Mouse (Mus musculus): Measurements from ENCODE around the gene F11r.

The F11r gene

DNA sequence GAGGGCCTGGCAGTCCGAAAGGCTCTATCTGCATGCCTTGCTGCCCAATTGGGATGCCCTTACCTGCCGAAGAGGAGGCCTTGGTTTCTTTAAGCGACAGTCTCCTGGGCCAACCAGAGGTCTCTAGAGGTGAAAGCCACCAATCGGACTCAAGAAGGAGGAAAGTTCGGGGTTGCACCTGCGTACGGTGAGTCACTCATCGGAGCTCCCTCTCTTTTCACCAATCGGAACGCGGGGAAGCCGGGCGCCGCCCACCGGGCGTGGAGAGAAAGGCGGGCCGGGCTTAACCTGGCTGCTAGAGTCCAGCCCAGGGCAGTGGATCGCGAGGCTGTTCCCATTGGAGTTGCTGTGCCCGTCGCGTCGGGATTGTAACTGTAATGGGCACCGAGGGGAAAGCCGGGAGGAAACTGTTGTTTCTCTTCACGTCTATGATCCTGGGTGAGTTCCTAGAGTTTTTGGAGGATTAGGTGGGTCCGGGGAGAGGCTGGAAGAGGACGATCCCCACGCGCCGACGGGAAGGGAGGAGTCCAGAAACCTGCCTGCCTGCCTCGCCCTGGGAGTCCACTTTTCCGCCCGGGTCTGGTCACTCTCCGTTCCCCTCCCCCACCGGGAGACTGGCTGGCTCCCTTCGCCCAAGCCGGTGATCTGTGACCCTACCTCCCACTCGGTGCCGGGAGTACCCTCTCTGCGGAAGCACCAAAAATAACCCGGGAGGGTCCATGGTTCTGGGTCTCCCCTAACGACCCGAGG is at the start of gene F11r:
F11r (plus strand) TSS at position 272 of the 750 bp plus-strand sequence.
- peak; percentile 90 for DNase-seq

- DNase-seq: no peak
Observed at GRCm38 (mm10) chr1:171388376-171389102, 48.8 kb upstream of the F11r start, which contains the start of gene Arhgap30. TSS of gene Arhgap30 (plus strand) at chr1:171388954.

GRCm38 (mm10) chr1:171390101-171390500 is 47.2 kb upstream of the F11r start:
- no peak for DNase-seq

DNA sequence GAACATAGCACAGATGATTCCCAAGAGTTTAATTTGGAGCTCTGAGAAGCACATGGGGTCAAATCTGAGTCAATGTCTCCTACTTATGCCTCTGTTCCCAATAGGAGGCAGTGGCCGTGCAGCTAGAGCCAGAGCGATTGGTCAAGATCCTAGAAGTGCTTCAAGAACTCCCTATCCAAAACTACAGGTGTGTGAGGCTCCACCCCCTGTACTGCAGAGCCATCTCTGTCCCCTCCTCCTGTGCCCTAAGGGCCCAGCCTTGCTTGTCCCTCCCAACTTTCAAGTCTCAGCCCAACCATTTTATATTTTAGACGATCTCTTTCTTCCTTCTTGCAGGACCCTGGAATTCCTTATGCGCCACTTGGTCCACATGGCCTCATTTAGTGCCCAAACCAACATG is 35.5 kb upstream of the F11r start:
- DNase-seq: no peak

DNA sequence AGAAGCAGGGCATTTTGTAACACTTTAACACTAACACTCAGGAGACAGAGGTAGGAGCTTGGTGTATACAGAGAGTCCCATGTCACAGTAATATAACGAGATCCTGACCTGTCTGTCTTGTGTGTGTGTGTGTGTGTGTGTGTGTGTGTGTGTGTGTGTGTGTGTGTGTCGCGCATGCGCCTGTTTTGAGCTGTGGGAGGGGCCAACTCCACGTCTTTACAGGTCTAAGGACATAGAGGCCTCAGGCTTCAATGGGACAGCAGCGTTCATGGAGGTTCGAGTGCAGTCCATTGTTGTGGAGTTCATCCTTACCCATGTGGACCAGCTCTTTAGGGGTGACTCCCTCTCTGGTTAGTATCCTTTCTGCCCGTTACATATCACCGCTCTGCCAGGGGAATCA is 34.3 kb upstream of the F11r start:
- DNase-seq: no peak

DNA sequence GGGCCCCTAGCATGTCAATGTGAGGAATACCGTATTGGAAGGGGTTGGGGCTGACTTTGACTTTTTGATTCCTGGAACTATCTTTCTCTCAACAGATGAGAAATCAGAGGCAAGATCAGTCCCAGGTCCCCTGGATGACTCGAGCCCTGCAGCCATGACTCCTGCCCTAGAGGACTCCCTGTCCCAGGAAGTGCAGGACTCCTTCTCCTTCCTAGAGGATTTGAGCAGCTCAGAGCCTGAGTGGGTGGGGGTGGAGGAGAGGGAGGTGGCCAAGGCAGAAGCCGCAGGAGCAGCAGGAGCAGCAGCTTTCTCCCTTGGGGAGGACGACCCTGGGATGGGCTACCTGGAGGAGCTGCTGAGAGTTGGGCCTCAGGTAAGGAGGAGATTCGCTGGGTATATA is 30.1 kb upstream of the F11r start:
- no peak for DNase-seq

DNA sequence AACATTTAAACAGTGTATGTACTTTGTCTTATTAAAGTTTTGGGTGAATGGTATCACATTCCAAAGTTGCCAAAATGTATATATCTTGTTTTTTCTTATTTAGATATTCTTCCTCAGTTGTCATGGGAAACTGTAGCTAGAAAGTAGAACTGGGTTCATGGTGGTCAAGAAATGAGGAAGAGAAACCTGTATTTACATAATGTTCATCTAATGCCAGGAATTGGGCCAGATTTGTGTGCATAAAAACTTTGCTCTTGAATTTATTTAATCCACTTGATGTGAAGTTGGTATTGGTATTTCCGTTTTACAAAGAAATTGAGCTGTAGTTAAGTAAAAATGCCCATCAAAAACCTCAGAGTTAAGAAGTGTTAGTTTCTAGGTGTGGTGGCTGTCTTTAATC is 27.1 kb upstream of the F11r start:
- no peak for DNase-seq

DNA sequence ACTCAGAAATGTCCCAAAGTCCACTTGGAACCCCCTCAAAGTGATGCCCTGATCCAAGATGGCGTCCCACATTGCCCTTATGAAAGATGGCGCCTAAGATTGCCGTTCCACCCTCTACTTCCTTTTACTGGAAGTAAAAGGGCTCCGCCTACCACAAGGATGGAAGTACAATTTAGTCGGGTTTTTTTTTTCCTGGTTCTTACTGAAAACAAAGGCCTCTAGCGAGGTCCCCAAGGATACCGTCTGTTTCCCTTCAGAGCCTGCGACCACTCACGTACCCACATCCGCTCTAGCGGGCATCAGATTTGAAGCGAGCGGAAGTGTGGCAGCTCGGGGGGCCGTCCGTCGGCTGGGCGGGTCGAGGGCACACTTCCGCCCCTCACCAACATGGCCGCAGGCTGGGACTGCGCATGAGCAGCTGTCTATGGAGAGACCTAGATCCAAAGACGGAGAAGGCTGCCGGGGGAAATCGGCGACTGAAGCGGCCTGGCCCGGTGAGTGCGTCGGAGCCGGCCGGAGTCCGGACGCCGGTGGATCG is 26.3 kb upstream of the F11r start, which contains the start of gene Usf1:
Usf1 (plus strand) TSS at position 367 of the 538 bp plus-strand sequence.
- peak; percentile 95 for DNase-seq

GRCm38 (mm10) chr1:171411492-171411941 is 25.8 kb upstream of the F11r start:
- no peak for DNase-seq

GRCm38 (mm10) chr1:171412001-171412441 is 25.3 kb upstream of the F11r start:
- no peak for DNase-seq

GRCm38 (mm10) chr1:171412446-171412845 is 24.9 kb upstream of the F11r start:
- no peak for DNase-seq

- DNase-seq: no peak
Observed at GRCm38 (mm10) chr1:171413608-171414007, 23.7 kb upstream of the F11r start.

DNA sequence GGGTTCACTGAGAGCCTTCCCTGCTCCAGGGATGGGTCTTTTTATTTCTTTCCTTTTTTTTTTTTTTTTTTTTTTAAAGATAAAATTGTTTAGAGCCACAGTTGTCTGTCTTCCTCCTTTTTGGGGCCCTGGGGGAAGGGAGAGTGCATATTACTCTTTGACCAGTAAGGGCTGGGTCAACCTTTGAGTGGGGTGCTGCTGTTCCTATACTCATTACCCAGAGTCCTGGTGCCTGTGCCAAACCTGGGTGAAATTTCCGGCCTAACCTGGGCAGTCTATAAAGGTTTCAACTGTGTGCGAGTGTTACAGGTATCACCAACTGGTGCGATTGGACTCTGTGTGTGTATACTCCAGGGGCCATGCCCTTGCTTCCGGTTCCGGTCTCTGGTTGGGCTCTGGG is 18.7 kb upstream of the F11r start, which contains the start of gene Tstd1:
Tstd1 (plus strand) TSS at position 213 of the 400 bp plus-strand sequence.
- DNase-seq: no peak

DNA sequence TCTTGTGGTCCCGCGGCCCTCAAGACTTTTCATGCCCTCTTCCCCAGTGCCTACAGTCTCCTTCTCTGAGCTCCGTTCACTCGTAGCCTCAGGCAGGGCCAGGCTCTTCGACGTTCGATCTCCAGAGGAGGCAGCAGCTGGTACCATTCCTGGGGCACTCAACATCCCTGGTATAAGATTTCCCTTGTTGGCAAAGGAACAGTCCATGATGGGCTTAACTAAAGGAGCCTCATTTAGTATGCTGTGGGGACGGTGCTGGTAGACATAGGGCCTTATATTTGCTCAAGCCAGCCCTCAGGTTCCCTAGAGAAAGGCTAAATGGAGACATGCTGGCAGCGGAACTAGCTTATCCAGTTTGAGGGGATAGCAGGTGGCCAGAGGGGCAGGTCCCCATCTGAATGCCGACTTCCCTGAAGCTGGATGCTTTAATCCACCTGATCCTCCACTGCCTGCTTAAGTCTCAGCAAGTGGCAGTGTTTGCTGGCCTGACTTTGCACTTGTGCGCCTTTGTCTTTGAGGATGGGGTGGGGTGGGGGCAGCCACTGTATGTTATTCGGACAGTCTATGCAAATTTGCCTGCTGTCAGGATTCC is 17.9 kb upstream of the F11r start:
- no peak for DNase-seq

DNA sequence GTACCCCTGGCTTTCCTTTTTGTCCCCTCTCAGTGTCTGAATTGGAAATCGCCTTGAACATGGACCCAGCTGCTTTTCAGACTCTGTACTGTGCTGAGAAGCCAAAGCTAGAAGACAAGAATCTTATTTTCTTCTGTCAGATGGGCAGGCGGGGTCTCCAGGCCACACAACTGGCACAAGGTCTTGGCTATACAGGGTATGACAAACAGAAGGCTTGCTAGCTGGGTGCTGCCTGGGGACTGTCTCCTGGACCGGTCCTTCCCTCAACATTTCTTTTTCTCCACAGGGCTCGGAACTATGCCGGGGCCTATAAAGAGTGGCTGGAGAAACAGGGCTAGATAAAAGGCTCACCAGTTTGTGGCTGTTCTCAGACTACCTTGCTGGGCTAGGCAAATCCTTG is 17.4 kb upstream of the F11r start:
- no peak for DNase-seq

- DNase-seq: no peak
Observed at GRCm38 (mm10) chr1:171422504-171423095, 14.7 kb upstream of the F11r start.

DNA sequence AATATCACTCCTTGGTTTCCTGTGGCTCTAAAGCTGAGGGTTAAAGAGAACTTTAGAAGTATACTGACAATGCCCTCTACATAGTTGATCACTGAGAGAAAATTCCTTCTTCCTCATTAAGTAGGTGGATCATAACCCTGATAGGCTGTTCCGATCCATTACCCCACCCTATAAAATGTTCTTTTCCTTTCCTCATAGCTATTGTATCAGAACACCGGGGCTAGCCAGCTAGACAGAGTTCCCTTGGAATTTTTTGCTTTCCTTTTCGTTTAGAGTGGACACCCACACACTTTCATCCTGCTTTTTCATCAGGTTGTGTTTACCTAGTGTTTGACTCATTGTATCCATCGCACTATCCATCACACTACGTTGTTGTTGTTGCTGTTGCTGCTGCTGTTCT is 12.7 kb upstream of the F11r start:
- DNase-seq: no peak

GRCm38 (mm10) chr1:171425126-171425525 is 12.2 kb upstream of the F11r start:
- DNase-seq: no peak

DNA sequence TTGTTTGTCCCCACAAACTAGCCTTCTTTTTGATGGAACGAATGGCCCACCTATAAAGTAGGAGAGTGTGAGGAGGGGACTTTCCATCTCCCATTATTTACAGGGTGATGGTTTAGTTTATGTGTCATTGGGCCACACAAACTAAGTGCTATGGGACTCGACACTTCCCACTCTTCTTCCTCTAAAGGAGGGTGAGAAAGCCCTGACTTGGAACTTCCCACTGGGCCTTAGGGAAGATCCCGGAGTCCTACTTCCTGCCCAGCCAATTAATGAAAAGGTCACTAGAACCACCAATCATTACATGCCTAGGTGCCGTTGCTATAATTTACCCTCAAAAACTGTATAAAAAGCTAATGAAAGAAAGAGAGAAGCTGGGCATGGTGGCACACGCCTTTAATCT is 5.2 kb upstream of the F11r start:
- DNase-seq: no peak

GRCm38 (mm10) chr1:171435288-171435814 is 2.0 kb upstream of the F11r start:
- no peak for DNase-seq

DNA sequence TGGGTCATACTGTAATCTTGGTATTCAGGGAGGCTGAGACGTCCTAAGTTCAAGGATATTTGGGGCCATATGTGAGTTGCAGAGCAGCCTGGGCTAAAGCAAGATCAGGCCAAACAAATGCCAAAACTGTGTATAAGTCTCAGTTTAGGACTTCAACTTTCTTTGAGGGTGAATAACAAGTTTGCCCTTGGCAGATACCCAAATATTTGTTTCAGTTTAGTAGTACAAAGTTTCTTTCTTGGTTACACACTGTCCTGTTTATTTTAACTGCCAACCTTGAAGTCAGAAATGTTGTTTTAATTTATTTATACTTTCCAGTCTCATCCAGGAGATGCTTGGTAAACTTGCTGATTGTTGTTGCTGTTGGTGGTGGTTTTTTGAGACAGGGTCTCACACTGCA is 1.4 kb upstream of the F11r start:
- no peak for DNase-seq

GRCm38 (mm10) chr1:171438014-171438670 is 807 bp downstream of the F11r start:
- no peak for DNase-seq
